Mouse (Mus musculus) cerebellum, adult 9-11 months (tissue): ENCODE results near the gene Vkorc1l1.

ENCODE experiments used
- DNase-seq: peaks from one replicate; pipeline ENCODE4 v3.0.0; 2022

The Vkorc1l1 gene

DNA sequence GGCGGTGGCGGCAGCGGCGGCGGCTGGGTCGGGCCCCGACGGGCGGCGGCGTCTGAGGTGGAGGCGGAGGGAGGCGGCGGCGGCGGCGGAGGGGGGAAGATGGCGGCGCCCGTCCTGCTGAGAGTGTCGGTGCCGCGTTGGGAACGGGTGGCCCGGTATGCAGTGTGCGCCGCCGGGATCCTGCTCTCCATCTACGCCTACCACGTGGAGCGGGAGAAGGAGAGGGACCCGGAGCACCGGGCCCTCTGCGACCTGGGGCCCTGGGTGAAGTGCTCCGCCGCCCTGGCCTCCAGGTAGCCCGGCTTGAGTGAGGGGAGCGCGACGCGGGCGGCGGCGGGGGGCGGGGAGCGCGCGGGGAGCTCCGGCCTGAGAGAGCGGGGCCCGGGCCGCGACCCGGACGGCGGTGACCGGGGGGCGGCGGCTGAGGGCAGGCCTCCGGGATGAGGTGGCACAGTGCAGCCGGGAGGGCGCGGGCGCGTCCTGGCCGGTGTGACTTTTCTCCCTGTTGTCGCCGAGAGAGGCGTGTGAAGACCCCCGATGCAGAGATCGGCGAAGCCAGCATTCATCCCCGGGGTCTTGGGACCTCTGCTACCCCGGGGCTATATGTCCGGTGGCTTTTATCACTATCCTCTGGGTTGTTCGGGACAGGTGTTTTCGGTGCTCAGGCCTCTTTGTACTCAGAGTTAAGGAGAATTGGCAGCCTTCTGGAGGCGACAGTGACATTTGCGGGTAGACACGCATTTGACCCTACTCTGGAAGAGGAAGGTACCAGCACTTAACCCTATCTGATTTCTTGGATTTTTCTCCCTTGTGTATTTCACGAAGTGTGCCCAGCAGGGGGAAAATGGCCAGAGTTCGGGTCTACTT lies 536 bp downstream of the Vkorc1l1 start:
- peak; percentile 73 for DNase-seq

DNA sequence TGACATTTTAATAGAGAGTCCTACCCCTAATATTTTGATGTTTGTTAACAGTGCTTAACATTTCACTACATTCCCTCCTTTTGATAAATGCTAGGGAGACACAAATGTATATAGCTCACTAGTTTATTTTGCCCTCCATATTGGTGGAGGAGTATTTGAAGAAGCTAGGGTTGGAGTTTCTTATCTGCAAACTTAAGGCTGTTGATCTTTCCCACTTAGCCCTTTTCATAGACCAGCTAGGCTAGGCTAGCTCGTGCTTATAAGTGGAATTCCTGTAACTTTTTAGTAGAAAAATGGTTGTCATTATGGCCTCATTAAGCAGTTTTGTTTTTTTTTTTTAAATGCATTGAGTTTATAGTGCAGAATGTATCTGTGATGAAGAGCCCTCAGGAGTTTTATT lies 1.6 kb downstream of the Vkorc1l1 start:
- no peak for DNase-seq

DNA sequence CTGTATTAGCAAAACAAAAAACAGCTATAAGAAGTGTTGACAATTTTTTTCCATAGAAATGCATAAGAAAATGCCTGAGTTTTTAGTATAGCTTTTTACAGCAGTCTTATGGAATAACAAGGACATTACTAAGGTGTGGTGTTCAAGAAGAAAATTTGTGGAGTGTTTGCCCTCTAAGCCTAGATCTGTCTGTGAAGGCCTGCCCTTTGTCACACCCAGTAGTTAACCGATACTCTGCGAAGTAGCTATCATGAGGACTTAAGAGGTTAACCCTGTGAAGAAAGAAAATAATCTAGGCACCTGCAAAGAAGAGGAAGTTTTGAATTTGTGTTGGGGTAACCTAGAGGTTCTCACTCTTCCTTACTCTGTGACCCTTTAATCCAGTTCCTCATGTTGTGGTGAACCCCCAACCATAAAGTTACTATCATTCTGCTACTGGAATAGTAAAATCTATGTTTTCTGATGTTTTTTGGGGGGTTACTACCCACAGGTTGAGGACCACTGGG lies 5.8 kb downstream of the Vkorc1l1 start:
- DNase-seq: no peak

DNA sequence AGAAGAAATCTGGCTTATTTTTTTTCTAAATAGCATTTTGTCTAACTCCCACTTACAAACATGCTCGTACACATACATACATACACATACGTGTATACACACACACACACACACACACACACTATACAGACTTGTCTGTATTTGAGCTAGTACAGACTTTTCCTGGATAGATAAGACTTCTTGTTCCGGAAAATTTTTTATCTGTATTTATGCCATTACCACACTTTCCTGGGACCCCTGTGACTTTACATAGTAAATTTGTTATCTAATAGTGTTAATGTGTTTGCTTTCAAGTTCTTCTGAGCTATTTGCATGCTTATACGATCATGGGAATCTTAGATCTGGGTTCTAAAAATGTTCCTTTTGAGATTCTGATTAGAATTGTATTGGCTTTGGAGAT lies 10.4 kb downstream of the Vkorc1l1 start:
- DNase-seq: no peak

DNA sequence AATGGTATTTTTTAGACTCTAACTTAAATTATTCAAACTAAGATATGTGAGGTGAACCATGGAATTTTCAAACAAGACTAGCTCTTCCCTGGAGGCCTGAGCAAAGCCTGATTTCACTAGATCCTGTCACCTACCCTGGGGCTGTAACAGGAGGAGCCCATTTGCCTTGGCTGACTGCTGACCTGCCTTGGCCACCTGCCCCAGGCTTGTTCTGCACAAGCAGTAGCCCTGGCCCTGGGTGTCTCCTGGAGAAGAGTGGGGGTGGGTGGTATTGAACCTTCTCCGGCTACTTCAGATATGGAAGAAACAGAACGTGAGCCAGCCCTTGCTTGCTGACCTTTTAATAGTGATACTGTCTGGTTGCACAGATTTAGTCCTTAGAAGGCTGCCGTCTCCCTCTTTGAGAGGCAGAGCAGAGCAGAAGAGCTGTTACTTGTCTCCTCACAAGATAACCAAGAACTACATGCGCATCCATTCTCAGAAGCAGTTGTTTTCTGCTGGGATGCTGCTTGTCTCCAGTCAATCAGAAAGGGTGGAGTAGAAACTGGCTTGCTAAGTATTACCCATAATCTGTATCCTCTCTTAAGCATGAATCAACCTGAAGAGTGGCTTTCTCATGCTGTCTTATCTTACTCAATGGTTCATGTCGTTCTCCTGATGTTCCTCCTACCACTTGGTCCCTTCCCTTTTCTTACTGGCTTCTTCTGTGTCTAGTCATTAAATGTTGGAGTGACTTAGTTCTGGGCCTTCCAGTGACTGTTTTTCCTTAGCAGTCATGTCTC lies 12.9 kb downstream of the Vkorc1l1 start:
- DNase-seq: peak; percentile 55

DNA sequence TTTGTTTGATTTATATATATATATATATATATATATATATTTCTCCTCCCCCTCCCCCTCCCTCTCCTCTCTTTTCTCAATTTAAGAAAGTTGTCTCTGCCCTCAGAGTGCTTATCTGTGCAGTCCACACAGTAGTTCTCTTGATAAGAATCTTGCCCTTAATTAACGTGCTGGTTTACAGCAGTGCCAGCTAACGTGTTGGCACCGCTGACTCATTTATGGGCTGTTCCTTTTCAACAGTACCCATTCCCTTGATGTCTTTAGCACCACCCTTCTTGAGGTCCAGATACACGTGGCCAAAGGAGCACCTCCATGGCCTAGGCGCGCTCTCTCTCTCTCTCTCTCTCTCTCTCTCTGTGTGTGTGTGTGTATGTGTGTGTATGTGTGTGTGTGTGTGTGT lies 14.0 kb downstream of the Vkorc1l1 start:
- DNase-seq: no peak

DNA sequence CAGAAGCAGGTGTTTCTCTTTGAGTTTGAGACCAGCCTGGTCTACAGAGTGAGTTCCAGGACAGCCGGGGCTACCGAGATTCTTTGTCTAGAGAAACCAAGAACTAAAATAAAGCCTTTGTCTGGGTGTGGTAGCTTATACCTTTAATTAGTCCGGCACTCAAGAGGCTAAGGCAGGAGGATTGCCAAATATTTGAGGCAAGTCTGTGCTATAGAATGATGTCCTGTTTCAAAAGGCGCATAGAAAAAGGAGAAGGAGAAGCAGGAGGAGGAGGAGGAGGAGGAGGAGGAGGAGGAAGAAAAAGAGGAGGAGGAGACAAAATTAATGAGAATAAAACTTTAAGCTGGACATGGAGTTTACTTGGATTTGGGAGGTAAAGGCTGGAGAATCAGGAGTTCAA lies 21.5 kb downstream of the Vkorc1l1 start:
- DNase-seq: no peak

DNA sequence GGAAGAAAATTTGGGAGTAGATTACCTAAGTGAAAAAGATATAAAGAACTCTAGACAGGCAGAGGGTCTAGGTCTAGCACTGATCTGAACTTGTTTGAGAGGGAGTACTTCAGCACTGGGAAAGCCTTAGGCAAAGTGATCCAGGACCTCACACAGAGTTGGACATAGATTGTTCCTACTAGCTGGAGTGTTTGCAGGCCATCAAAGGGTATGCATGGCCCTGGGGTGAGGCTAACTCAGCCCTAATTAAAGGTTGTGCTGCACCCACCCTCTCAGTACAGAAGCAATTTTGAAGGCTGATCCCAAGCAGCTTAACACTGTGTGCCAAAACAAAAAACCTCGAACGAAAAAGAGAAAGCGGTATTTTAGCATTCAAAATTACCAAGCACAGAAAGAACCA lies 24.7 kb downstream of the Vkorc1l1 start:
- no peak for DNase-seq

DNA sequence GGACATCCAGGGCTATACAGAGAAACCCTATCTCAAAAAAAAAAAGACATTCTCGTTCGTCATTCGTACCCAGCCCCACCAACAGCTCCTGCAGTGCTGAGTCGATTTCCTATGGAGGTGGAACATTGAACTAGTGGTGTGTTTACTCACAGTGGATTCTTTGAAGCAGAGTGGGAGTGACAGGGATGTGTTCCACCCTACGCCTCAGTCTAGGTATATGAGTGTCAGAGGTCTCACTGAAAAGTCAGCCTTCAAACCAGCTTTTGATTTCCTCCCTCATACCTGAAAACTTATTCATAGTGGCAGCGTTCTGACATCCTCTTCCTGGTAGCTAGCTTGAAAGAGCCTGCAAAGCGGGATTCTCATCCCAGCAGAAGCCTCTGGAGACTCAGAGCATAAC lies 26.6 kb downstream of the Vkorc1l1 start:
- no peak for DNase-seq

DNA sequence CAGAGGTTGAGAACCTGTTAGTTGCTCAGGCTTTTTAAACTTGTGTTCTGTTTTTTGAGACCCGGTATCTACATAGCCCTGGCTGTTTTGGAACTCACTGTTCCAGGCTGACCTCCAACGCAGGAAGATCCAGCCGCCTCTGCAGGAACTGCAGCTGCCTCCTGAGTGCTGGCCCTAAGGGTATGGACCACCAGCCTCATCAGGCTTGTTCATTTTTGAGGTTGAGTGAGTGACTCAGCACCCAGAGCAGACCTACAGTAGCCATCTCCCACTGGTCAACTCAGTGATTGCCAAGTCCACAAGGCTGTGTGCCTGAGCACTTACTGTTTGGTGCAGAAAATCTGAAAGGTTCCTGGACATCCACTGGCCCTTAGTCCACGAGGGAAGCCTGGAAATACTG lies 29.7 kb downstream of the Vkorc1l1 start:
- no peak for DNase-seq

DNA sequence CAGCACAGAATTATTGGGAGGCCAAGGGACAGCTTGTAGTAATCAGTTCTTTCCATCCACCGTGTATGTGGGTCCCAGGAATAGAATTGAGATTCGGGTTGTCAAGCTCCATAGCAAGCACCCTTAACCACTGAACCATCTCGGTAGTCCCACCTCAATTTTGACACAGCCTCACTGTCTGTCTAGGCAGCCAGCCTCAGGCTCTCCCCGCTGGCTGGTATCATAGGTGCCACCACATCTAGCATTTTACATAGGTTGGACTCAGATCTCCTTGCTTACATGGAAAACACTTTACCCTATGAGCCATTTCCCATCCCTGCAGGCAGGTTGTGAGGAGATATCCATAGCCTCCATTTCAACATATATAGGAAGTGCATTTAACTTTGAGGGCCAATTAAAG lies 32.6 kb downstream of the Vkorc1l1 start:
- DNase-seq: no peak

DNA sequence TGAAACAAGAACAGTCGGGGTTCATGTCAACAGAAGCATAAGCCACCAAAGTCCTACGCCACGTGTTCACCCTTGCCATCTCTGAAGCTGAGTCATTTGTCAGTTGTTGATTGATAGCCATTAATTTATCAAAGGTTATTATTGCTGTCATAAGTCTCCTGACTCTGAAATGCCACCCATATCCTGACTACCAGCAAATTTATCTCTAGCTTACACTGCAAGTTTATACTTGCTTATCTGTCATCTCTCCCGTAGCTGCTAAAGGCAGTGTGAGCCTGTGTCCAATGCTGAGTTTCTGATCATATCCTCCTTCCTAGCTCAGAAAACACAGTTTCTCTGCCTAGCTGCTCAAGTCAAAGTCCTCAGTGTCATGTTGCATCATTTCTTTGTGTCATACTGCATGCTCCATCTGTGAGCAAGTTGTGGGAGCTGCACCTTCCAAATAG lies 33.1 kb downstream of the Vkorc1l1 start:
- DNase-seq: no peak

DNA sequence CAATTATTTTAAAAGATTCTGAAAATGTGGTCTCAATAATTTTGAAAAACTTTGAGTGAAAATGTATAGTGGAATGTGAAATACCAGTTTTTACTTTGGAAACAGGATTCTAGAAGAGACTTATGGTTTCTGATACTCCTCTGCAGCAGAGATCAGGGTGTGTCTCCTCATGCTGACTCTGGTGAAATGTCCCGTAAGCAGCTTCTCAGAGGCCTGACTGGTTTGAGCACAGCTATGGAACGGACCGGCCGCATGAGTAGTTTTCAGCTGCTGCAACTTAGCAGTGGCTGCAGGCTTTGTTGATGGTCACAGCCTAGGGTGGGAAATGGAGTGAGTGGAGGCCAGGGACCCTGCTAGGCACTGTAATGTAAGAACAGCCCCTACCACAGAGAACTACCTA lies 36.0 kb downstream of the Vkorc1l1 start:
- no peak for DNase-seq

DNA sequence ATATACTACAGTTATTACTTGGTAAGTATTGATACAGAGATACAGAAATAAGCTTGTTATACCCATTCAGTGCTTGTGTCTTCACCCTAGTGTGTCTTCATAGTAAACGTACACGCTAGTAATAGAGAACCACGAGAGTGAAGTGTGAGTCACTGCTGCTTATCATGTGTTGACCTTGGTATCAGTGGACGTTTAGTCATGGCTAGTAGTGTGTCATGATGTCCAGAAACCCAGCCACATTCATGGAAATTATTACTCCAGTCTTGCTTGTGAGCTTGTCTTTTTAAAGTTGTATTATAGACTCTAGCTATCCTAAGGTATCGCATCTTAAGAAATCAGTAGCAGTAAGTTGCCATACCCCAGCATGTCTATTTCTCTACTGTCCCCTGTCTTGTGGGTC lies 36.8 kb downstream of the Vkorc1l1 start:
- DNase-seq: no peak

DNA sequence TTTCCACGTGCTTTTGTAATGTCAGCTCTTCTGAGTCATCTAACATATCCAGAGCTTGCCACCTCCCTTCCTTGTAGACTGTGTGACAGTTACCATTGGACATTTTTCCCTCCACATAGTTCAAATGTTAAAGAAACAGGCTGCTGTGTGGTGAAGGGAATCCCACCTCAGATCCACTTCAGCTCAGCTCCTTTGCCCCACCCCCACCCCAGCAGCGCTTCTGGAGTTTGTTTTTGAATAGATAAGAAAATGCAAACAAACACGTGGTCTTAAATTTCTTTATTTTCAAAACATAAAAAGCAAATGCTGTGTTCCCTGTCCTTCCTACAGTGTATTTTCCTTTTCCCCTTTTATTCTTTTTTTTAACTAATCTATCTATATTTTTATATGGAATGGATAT lies 38.4 kb downstream of the Vkorc1l1 start:
- no peak for DNase-seq

DNA sequence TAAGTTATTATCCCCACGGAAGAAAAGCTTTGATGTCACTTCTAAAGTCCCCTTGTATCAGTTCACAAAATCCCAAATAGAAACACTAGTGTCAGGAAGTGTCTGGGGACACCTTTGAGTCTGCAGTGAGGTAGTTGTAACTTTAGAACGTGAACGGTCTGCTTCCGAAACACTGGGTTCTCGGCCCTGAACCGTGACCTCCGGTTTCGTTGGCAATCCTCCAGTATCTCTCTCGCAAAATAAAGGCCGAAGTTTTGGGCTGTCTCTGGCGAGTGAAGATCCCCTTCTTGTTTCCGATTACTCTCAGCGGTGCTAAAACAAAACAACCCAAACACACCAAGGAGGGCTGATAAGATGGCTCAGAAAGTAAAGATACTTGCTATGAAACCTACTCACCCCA lies 47.6 kb downstream of the Vkorc1l1 start:
- DNase-seq: no peak

DNA sequence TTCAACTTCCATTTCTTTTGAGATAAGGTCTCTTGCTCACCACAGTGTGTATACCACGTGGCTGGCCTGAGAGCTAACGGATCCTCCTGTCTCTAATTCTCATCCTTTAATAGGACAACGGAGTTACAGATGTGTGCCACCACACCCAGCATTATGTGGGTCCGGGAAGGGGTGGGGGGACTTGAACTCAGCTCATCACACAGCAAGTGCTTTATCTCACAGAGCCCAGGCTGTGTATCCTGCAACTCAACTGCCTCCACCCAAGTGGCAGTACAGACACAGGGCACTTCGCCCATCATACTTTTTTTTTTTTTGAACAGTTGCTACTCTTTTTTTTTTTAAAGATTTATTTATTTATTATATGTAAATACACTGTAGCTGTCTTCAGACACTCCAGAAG lies 50.1 kb downstream of the Vkorc1l1 start:
- no peak for DNase-seq

DNA sequence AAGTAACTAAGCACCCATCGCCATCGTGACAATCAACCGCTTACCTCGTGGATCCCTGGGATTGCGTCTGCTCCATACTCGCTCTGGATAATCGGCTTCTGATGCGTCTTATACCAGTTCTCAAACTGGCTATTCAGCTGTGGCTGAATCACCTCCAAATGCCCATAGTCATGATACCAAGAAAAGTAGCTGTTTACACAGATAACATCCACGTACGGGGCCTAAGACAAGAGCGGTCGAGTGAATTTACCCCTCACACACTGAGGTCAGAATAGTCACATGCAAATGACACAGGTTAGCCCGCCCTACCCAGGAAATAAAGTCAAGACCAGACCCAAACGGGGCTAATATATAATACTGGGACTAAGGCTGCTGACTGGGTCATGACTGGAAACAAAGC lies 51.6 kb downstream of the Vkorc1l1 start:
- no peak for DNase-seq

DNA sequence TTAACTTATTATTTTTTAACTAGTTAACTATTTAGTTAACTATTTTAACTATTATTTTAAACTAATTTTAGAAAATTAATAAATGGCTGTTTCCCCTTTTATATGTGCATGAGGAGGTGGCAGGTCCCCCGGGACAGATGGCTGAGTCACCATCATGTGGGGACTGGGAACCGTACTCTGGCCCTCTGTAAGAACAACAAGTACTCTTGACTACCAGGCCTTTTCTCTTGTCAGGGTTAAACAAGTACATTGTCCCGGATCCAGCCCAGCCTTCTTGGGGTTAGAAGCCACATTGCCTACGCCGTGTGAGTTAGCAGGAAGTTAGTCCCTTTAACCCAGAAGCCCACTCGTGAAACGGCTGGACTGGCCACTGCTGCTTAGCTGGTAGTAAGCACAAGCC lies 53.2 kb downstream of the Vkorc1l1 start:
- no peak for DNase-seq

DNA sequence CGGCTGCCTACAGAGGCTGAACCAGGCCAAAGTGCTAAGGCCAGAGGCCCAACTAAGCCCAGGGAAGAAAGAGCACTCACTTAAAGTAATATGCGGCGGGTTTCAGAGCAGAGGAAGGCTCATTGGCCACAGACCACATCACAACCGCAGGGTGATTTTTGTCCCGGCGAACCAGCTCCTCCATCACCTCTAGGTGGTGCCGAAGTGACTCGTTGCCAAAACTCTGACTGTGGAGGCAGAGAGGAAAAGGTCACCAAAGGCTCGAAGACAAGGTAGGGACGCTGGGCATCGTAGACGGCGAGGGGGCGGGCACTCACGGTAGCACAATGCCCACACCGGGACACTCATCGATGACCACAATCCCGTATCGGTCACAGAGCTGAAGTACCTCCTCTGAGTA lies 55.9 kb downstream of the Vkorc1l1 start:
- DNase-seq: no peak

DNA sequence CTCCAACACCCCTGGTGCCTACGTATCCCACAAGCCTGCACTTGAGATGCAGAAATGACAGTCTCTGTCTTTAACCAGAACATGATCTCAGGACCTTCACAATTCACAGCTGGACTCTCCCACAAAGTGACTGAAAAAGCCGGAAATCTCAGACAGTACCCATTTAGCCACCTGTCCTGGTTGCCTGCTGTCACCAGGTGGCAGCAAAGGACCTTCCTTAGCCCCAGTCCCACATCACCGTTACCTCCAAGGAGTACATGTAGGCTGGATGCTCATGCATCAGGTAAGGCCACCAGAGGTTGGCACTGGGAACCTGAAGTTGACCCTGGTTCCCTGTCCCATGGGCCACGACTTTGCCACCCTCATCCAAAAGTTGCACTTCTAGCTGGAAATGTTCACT lies 57.3 kb downstream of the Vkorc1l1 start:
- DNase-seq: peak; percentile 59

DNA sequence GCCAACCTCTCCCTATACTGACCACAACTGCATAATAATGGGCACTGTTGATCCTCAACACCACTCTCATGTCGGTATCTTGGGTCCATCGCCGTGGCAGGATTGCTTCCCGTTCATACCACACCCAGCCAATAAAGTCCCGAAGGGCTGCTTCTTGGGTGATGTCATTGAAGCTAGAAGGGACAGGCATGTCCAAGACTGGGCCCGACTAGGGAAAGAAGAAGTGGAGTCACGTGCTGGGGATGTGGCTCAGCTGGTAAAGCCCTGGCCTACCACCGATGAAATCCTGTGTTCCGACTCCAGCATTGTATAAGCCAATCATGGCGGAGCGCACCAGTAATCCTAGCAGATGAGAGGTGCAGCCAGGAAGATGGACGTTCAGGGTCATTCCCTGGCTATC lies 59.0 kb downstream of the Vkorc1l1 start:
- no peak for DNase-seq

DNA sequence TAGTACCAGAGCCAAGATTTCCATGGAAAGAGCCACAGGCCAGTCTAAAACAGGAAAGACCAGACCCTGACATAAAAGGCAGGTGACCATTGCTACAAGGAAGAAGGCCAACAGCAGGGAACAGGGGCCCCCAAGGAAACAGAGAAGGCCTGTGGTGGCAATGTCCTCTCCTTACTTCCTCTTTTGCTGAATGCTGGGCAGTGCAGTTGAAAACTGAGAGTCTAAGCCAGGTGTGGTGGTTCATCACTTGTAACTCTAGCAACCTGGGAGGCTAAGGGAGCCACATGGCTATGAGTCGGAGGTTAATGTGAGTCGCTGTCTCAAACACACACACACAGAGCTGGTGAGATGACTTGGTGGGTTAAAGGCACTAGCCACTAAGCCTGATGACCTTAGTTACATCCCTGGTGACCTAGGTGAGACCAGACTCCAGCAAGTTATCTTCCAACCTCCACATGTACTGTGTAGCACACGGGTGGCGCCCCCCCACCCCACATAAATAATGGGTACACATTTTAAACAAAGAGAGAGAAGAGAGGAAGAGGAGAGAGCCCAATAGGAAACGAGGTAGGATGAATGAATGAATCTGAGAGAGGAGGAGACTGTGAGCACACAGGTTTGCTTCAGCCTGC lies 59.7 kb downstream of the Vkorc1l1 start:
- DNase-seq: no peak
